Mouse (Mus musculus): ENCODE results near the gene Tbc1d10c.
"Not testable (repeated sequence)": the region's sequence is repeated elsewhere in the genome, so short reads cannot be mapped to it uniquely, and the experiment has no call there.

The Tbc1d10c gene

GRCm38 (mm10) chr19:4144550-4145498, 46.3 kb downstream of the Tbc1d10c start:
- no peak for ATAC-seq (ENCODE audit: low TSS enrichment)

GRCm38 (mm10) chr19:4143759-4144268, 47.3 kb downstream of the Tbc1d10c start, which contains the start of gene Cabp4:
TSS of gene Cabp4 (minus strand) at chr19:4144033.
- no peak for ATAC-seq (ENCODE audit: low TSS enrichment)

GRCm38 (mm10) chr19:4142416-4143173, 48.5 kb downstream of the Tbc1d10c start:
- ATAC-seq (ENCODE audit: low TSS enrichment): no peak

- no peak for ATAC-seq (ENCODE audit: low TSS enrichment)
Measured at GRCm38 (mm10) chr19:4140147-4140546, 50.9 kb downstream of the Tbc1d10c start.

GRCm38 (mm10) chr19:4139446-4139845, 51.6 kb downstream of the Tbc1d10c start, which contains the start of gene Gpr152:
TSS of gene Gpr152 (plus strand) at chr19:4139787.
- ATAC-seq (ENCODE audit: low TSS enrichment): no peak

GRCm38 (mm10) chr19:4137913-4138312, 53.2 kb downstream of the Tbc1d10c start:
- ATAC-seq (ENCODE audit: low TSS enrichment): no peak

GRCm38 (mm10) chr19:4136463-4136862, 54.6 kb downstream of the Tbc1d10c start:
- ATAC-seq (ENCODE audit: low TSS enrichment): no peak

- peak; percentile 27; the same call in 1 of the 2 replicates for ATAC-seq (ENCODE audit: low TSS enrichment)
Measured at GRCm38 (mm10) chr19:4135963-4136345, 55.1 kb downstream of the Tbc1d10c start.

GRCm38 (mm10) chr19:4135229-4135962, 55.7 kb downstream of the Tbc1d10c start:
- ATAC-seq (ENCODE audit: low TSS enrichment): not testable (repeated sequence)

GRCm38 (mm10) chr19:4134354-4134753, 56.7 kb downstream of the Tbc1d10c start:
- no peak for ATAC-seq (ENCODE audit: low TSS enrichment)
